Mouse (Mus musculus): ENCODE measurements around the gene Csnk1d.

Gene Csnk1d

DNA sequence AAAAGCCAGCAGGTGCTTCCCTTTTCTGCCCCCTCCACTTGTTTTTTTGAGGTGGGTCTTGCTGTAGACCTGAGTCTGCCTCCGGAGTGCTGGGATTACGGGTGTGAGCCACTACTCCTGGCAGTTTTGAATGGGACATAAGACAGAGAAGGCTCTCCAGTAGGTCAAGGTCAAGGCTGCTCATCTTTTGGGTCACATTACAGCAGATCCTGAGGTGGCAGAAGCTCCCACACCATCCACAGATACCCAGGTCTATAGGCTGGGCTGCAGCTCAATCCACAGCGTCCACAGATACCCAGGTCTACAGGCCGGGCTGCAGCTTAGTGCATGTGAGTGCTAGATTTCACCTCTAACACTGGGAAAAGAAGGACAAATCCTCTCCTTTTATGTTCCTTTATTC lies 77.3 kb downstream of the Csnk1d start:
- in situ Hi-C loops (cut with MboI, MseI) = no loop called here

Measured in T-helper 1 cell (primary cell).